Mouse (Mus musculus) heart, embryonic 16.5 days (tissue): ENCODE measurements around the gene Tax1bp3. TPM values are rescaled to one million over a fixed set of nuclear protein-coding genes. Genes with fewer than 3 reads are reported as not detected.

Experiments used
- ATAC-seq: fragments of 200-750 bp; cut with Nextera tagmentation; replicated peaks from 2 replicates; pipeline ENCODE4 v1.8.0; 2017; ENCODE audit warnings: moderate number of reproducible peaks; ENCODE audit not compliant: insufficient read depth, low FRiP score; ENCODE audit errors: extremely low read depth
- H3K27ac ChIP-seq: fragments of 300-500 bp; sonication (generic); 2 replicates; pipeline ENCODE4 v1.5.1; 2014; ENCODE audit warnings: mild to moderate bottlenecking, low read length, control low read depth, moderate library complexity
- H3K27me3 ChIP-seq: fragments of 300-500 bp; sonication (generic); 2 replicates; pipeline ENCODE4 v1.6.1; 2014; ENCODE audit warnings: low read length, mixed read lengths; ENCODE audit not compliant: control insufficient read depth, insufficient read depth
- H3K36me3 ChIP-seq: fragments of 300-500 bp; sonication (generic); 2 replicates; pipeline ENCODE4 v1.6.1; 2014; ENCODE audit not compliant: control insufficient read depth, insufficient read depth
- H3K4me1 ChIP-seq: fragments of 300-500 bp; sonication (generic); 2 replicates; pipeline ENCODE4 v1.6.1; 2014; ENCODE audit warnings: low read length, mixed read lengths; ENCODE audit not compliant: control insufficient read depth, insufficient read depth
- H3K4me2 ChIP-seq: fragments of 300-500 bp; sonication (generic); 2 replicates; pipeline ENCODE4 v1.6.1; 2014; ENCODE audit warnings: low read depth, mild to moderate bottlenecking, control low read depth, low read length
- H3K4me3 ChIP-seq: fragments of 300-500 bp; sonication (generic); 2 replicates; pipeline ENCODE4 v1.5.1; 2014; ENCODE audit warnings: mild to moderate bottlenecking, control low read depth, low read length
- H3K9ac ChIP-seq: fragments of 300-500 bp; sonication (generic); 2 replicates; pipeline ENCODE4 v1.6.1; 2014; ENCODE audit warnings: low read length, control low read depth
- H3K9me3 ChIP-seq: fragments of 300-500 bp; sonication (generic); replicated peaks from 2 replicates; pipeline ENCODE4 v1.6.1; 2016; ENCODE audit warnings: low read length; ENCODE audit not compliant: control insufficient read depth
- WGBS: fragments of 180-500 bp; shearing (Covaris S2); extraction: QIAGEN DNeasy Blood & Tissue Kit; methylation state at CpG from one replicate; pipeline ENCODE4 v1.1.7; 2014; 5-methylcytosine and 5-hydroxymethylcytosine counted together
- polyA plus RNA-seq: library from polyadenylated mRNA; unstranded; fragments of >200 nt; fragmentation: Nextera tagmentation; extraction: Ambion mirVana; gene quantifications from 2 replicates; pipeline ENCODE4 v1.2.1, GENCODE M21; 2015

The Tax1bp3 gene
- polyA plus RNA-seq, 1 experiment from 2014 or later = 237 TPM

DNA sequence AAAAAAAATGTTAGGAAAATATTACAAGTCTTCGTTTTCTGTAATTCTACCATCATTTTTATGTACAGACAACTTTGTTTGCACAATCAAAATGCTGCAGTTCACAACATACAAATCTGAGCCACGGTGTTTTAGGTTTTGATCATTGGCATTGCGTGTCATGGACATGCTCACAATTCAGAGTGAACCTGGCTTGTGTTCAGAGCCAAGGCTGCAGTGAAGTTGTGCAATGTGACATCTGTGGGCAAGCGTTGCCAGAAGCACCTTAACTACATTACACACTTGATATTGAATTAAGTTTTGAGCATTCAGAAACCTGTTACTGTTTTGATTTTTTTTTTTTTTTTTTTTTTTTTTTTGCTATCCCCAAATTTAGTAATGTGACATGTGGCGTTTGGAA, 53.2 kb downstream of the Tax1bp3 start:
- ATAC-seq = no peak
- Histone ChIP-seq H3K4me1 (no peaks in the 10 kb centered on the region), H3K4me3 (no peak overlapping the region), H3K9me3 (no peaks in the 10 kb centered on the region), H3K27ac (no peak overlapping the region), H3K9ac (no peak overlapping the region), H3K36me3 (no peaks in the 10 kb centered on the region), H3K27me3 (no peaks in the 10 kb centered on the region), H3K4me2 (no peak overlapping the region)
- WGBS = 75% methylated on average over 5 of the region's 5 CpGs

DNA sequence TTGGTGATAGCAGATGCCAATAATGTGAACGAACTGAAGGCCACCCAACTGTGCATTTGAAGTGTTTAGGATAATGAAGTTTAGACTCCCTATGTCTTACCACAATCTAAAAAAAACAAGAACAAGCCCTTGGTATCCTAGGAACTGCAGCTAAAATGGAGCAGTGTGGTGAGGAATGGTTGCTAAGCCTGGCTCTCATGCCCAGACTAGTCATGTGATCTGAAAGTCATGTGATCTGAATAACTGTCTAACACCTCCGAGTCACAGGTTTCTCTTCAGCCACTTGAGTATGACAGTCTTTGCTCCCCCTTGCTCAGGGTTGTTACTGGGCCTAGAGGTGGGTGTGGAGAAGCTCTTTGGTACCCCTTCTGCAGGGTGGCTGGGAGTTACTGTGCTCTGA, 55.6 kb downstream of the Tax1bp3 start:
- no peaks in the 10 kb centered on the region for H3K36me3 ChIP-seq
- H3K9ac ChIP-seq = no peak overlapping the region
- no peak overlapping the region for H3K27ac ChIP-seq
- no peak for ATAC-seq
- no peak overlapping the region for H3K4me2 ChIP-seq
- no peak overlapping the region for H3K4me3 ChIP-seq
- 50% methylated on average over 2 of the region's 2 CpGs for WGBS
- no peaks in the 10 kb centered on the region for H3K27me3 ChIP-seq
- H3K9me3 ChIP-seq = no peaks in the 10 kb centered on the region
- H3K4me1 ChIP-seq = 0 out of 2 replicates have a peak, but pooled peaks cover 3% of the 10 kb centered on the region

Other genes starting within 250 kb of the Tax1bp3 start
- 9.0 and 14.9 TPM in 2 replicates for gene Atp2a3, start 215.9 kb upstream of the Tax1bp3 start, polyA plus RNA-seq
- gene P2rx1, start 178.0 kb upstream of the Tax1bp3 start, polyA plus RNA-seq = 3.0 and 5.6 TPM in 2 replicates
- 3.4 and 3.7 TPM in 2 replicates for gene Camkk1, start 158.1 kb upstream of the Tax1bp3 start, polyA plus RNA-seq
- gene Ncbp3, start 129.3 kb upstream of the Tax1bp3 start, polyA plus RNA-seq = 10.1 and 11.5 TPM in 2 replicates
- 1.4 and 2.2 TPM in 2 replicates for gene Itgae, start 86.5 kb upstream of the Tax1bp3 start, polyA plus RNA-seq
- gene Haspin, start 38.8 kb upstream of the Tax1bp3 start, polyA plus RNA-seq = 12.0 and 13.6 TPM in 2 replicates
- 2.2 and 2.9 TPM in 2 replicates for gene P2rx5, start 16.7 kb upstream of the Tax1bp3 start, polyA plus RNA-seq
- 105 and 113 TPM in 2 replicates for gene Emc6, start within 50 bp of the Tax1bp3 start, polyA plus RNA-seq
- gene Ctns, start 22.0 kb downstream of the Tax1bp3 start, polyA plus RNA-seq = 14.5 and 15.3 TPM in 2 replicates
- 0.86 and 1.00 TPM in 2 replicates for gene Shpk, start 22.4 kb downstream of the Tax1bp3 start, polyA plus RNA-seq
- gene Trpv1, start 57.2 kb downstream of the Tax1bp3 start, polyA plus RNA-seq = 0.06 and 0.08 TPM in 2 replicates
- gene Trpv3, start 90.3 kb downstream of the Tax1bp3 start, polyA plus RNA-seq = 0.08 and 0.09 TPM in 2 replicates
- 0.25 and 0.41 TPM in 2 replicates for gene Aspa, start 152.5 kb downstream of the Tax1bp3 start, polyA plus RNA-seq
- not detected in 2 replicates for gene Gm49340, start 152.7 kb downstream of the Tax1bp3 start, polyA plus RNA-seq
- not detected in 2 replicates for gene Spata22, start 152.7 kb downstream of the Tax1bp3 start, polyA plus RNA-seq
- gene Olfr20, start 173.7 kb downstream of the Tax1bp3 start, polyA plus RNA-seq = not detected in 2 replicates
- not detected in 2 replicates for gene Olfr376, start 194.2 kb downstream of the Tax1bp3 start, polyA plus RNA-seq
- gene Olfr1, start 222.5 kb downstream of the Tax1bp3 start, polyA plus RNA-seq = not detected in 2 replicates